Mouse (Mus musculus) fat pad, adult 2 months (tissue): ENCODE measurements at regions not wholly inside any gene's neighbourhood (a gene's known extent, or its start where the extent isn't known, plus 50 kb on each side); places are given as distances from the start of the nearest gene placed in this dataset.

Experiments
- DNase-seq: peaks from one replicate; pipeline ENCODE4 v3.0.0-alpha.2; 2011; ENCODE audit warnings: low read depth, low spot score; ENCODE audit errors: extremely low read depth

DNA sequence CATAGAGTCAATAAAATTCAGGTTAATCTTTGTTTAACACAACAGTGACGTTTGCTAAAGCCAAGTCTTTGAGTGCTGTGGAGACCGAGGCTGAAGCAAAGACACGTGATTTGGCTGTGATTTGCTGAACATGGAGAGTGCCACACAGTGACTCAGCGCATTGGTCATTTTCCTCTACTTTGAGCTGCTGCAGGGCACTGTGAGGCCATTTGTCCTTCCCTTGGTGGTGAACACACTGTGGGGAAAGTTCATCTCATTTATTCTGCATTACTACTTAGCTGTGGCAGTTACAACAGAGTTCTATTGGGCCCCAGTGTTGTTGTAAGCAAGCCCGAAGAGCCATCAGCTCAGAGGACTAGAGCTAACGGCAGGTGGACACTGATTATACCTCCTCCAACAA lies 162.2 kb upstream of the Eif4g2 start:
- DNase-seq = no peak

- DNase-seq = peak; percentile 90
These were observed 161.0 kb upstream of the Eif4g2 start for GRCm38 (mm10) chr7:111243831-111244230.

DNA sequence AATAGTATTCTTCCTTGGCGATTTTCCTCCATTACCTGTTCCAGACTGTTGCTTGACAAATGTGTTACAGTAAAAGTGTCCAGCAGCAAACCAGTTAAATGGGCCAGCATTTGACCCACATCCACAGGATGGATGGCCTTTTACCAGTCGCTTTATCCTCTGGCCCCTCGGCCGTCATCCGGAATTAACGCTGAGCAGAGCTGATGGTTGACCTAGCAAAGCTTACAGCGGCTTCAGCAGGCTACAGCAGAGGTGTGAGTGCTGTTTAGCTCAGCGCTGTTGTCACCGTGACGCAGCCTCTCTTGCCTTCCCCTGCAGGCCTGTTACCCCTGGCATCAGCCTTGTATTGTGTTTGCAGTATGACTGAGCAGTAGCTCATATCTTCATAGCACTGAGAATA lies 159.8 kb upstream of the Eif4g2 start:
- DNase-seq = no peak

DNA sequence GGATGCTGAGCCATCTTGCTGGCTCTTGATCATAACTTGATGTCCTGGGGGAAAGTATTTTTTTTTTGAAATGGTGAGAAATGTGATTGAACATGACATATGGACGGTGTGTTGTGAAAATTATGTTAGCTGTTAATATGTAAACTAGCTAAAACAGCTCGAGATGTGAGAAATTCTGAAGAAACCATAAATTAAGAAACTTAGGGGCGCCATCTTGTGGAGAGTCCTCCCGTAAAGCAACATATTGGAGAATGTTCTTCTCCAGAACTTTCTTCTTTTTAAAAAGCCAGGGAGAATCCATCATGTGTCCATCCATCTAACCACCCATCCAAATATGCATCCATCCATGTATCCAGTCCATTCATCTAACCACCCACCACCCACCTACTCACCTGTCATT lies 158.7 kb upstream of the Eif4g2 start:
- DNase-seq = no peak

DNA sequence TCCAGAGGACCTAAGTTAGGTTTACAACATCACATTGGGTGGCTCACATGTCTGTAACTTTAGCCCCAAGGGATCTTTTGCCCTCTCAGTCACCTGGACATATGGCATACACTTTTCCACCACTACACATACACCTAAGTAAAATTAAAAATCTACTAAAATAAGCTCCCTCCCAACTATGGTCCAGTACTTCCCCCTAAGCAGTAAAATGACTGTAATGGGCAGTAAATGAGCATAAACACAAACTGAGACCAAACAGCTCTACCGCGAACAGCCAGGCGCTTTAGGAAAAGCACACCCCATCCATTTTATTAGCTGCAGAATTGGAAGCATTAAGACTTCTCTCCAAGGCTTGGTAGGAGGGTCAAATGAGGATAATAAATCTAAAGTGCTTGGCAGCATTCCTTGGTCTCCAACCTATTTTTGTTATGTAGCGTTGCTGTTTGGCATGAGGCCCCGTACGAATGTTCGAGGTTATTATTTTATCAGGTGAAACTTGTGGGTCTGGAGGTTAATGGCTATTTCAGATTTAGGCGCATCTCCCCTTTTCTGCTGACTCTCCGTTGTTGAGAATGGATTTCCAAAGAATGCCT lies 157.5 kb upstream of the Eif4g2 start:
- no peak for DNase-seq

DNA sequence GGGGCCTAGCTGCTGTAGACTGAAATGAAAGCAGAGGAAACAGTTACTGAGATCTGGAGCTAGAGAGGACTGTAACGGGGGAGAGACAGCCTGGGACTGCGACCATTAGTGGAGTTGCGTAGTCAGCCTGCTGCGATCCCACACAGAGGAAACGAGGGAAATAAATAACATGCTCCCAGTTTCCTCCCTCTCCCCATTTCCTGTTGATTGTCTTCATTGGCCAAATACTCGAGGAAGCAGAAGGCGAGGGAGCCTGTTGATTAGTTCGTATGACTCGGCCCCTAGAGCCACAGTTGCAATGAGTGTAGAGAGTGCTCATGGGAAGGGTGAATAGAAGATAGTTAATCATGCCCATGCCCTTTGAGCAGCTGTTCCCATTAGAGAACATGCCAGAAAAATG lies 155.0 kb upstream of the Eif4g2 start:
- DNase-seq = no peak

DNA sequence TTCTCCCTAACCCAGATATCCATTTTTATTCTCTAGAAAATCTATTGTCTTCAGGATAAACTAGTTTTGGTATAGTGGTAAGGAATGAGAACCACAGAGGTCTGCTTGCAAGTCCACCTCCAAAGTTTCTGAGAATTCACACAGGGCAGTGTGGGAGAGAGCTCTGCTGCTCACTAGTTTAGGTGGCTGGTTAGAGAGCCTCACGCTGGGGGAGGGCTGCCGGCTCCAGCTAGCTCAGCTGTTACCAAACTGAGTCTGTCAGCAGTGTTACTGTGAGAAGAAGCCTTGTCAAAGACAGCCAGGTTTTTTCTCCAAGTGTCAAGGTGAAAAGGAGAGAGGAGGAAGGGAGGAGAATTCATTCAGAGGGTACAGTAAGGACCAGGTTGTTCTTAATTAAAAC lies 147.8 kb upstream of the Eif4g2 start:
- no peak for DNase-seq

- no peak for DNase-seq
These were observed 144.3 kb upstream of the Eif4g2 start for GRCm38 (mm10) chr7:111227082-111227481.

DNA sequence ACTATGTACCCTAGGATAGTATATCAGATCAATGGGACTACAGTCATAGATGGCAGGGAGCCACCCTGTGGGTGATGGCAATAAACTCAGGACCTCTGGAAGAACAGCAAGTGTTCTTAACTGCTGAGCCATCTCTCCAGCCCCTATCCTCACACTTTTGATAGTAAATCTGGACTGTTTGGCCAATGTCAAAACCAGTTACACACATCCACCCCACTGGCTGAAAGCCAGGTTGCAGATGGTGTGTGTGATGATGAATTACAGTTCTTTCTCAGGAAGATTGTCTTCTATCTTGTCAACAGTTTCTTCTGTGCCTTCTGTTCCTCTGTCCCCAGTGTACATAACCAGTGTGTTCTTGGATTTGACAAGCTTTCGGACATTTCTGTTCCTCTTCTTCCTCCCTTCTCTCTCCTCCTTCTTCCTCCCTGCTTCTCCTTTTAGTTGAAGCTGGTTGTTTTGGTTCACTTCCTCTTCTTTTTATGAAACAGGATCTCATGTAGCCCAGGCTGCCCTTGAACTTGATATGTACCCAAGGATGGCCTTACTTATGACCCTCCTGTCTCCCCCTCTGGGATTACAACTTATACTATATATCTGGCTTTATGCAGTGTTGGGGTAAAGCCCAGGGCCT lies 143.3 kb upstream of the Eif4g2 start:
- DNase-seq = no peak

GRCm38 (mm10) chr7:111215586-111215985 lies 132.8 kb upstream of the Eif4g2 start:
- DNase-seq = no peak

GRCm38 (mm10) chr7:111214226-111214906 lies 131.5 kb upstream of the Eif4g2 start:
- DNase-seq = no peak

DNA sequence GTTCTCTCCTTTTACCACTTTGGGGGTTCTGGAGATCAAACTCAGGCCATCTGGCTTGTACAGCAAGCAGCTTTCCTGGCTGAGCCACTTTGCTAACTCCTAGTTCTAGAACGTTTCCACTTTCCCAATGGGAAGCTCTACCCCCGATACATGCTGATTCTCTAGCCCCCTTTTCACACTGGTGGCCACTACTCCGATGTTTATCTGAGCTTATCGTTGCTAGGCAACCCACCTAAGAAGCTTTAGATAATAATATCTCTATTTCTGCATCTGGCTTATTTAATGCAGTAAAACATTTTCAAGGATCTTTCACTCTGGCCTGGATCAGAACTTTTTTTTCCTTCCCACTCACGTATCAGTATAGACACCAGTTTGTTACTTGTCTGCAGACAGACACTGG lies 129.4 kb upstream of the Eif4g2 start:
- no peak for DNase-seq

GRCm38 (mm10) chr7:111211641-111212040 lies 128.8 kb upstream of the Eif4g2 start:
- DNase-seq = no peak

DNA sequence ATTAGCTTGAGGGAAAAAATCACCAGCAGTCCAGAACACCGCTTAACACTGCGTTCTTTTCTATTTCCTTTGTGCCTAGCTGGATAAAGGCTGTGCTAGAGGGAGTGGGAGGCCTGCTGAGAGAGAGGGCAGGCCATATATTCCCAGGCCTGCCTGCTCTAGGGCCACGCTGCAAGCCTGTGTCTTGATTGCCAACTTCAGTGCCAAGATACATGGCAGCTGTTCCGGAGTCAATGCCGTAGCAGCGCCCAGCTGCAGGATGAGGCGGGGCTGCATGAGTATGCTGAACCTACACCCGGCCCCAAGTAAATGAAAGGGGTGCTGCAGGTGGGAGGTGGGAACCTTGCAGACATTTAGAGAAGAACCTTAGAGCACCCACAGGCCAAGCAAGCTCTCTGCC lies 127.5 kb upstream of the Eif4g2 start:
- DNase-seq = no peak

GRCm38 (mm10) chr7:111205876-111206275 lies 123.0 kb upstream of the Eif4g2 start:
- DNase-seq = no peak

- DNase-seq = no peak
These were observed 116.0 kb upstream of the Eif4g2 start for GRCm38 (mm10) chr7:111198608-111199355.

DNA sequence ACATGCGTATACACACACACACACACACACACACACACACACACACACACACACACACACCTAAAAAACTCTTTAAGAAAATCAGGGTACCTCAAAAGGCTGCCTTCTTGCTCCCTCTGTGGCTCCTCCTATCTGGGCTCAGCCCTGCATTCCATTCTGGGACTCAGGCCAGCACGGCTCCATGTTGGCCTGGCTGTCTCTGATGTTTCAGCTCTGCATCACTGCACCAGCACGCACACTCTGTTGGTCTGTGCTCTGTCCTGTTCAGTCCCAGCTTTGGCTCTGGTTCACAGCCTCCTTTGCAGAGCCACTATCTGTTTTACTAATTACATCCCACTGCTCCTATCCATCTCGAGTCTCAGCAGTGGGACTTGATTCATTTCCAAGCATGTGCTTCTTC lies 108.8 kb upstream of the Eif4g2 start:
- DNase-seq = no peak

DNA sequence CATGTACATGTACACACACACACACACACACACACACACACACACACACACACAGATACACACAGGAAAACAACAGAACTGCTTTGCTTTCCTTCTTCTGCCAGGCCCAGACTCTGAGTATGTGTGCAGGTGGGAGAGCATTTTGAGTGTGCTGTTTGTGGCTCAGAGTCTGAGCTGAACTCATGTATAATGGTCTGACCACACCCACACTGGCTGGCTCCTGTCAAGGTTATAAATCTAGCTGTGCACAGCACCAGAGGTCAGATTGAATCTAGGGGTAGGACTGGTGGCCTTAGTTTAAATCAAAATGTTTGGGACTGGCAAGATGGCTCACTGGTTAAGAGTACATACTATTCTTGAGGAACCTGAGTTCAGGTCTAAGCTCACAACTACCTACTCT lies 108.4 kb upstream of the Eif4g2 start:
- DNase-seq = no peak

DNA sequence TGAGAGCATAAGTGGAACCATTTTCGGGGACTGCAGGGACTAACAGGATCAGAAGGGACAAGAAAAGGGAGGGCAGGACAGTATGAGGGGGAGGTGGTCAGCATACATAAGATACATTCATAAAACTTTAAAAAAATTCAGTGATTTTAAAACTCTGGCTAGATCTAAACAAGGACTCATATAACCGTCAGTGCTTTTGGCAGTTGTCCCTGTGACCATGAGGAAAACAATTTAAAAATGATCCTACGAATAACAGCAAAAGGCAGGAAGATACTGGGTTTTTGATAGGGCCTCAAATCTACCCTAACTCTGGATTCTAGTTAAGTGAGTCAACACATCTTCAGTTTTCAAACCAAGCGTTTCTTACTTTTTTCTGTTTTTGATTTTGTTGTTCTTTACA lies 106.9 kb upstream of the Eif4g2 start:
- DNase-seq = no peak

GRCm38 (mm10) chr7:111185954-111186353 lies 103.1 kb upstream of the Eif4g2 start:
- no peak for DNase-seq

DNA sequence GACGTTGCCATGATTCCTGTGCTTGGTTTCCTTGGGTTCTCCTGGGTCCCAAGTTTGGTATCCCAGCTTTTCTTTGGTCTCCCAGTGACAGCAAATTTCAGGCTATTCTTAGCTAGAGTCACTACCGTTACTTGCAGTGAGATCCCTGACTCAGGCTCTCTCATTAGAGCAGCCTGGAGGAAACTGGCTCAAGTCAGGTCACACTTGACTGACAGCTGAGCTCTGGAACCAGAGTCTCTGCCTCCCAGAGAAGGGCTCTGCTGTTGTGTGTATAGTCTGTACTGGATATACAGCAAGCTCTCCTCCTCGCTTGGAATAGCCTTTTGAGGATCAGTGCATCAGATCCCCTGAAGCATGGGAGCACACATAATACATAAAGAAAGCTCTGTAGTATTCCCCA lies 100.7 kb upstream of the Eif4g2 start:
- DNase-seq = no peak

DNA sequence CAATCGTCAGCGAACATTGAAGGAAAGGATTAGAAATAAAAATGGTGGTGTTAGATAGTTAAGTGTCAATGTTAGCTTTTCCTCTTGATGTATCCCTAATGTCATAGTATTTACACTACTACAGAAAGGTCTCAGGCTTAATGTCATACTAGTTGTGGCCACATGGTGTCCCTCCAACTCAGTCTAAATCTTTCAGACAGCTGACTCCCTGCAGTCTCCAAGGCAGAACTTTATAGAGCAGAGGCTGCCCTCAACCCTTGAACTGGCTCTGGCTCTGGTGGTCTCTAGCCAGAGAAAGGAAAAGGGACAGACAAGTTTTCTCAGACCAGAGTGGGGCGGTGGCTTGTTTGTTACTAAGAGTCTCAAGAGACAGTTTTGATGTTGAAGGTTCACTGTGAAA lies 99.5 kb upstream of the Eif4g2 start:
- no peak for DNase-seq
